Mouse (Mus musculus): ENCODE data around the gene Nhlrc4.

- no peak for TF ChIP-seq CTCF (IDR thresholded peaks at IDR 0.05; ENCODE audit: extremely low read depth, insufficient read depth, insufficient read length, insufficient replicate concordance)
- no peak for TF ChIP-seq POLR2A (IDR thresholded peaks at IDR 0.05; ENCODE audit: low read depth, low read length)
Measured at GRCm38 (mm10) chr17:25962413-25962905, 17.7 kb upstream of the Nhlrc4 start.
